Mouse (Mus musculus): Measurements from ENCODE around the gene Dolpp1.

DNA sequence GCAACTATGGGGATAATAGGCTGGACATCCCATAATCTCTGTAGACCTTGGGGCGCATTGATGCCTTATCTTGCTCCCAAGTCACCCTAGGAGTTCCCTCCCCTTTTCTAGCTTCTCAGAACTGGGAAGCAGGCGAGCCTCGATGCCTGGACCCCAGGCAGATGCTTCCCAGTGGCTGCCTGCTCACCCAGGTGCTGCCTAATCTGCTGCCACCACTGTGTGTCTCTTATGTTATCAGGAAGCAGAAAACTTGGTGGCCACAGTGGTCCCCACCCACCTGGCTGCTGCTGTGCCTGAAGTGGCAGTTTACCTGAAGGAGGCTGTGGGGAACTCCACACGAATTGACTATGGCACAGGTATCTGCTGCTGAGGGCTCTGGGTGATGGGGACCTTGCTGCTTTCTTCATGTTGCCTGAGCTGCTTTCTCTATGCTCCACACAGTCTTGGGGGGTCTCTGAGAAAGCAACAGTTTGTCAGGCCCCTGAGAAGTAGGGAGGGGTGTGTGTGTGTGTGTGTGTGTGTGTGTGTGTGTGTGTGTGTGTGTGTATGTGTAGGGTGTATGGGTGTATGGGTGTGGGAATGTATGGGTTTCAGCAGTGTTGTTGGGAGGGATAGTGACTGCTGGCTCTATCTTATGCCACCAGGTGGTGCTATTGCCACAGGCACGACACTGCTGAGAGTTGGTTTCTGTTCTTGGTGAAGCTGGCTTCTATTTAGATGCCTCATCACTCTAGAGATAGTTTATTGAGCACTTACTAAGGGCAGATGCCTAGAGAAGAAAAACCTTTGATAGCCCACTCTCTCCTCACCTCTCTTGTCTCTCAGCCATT, 43.5 kb downstream of the Dolpp1 start:
- TF ChIP-seq CTCF (IDR thresholded peaks at IDR 0.05; ENCODE audit: low read depth) (peak; percentile 93), EP300 (optimal IDR thresholded peaks at IDR 0.05) (no peak)
